Mouse (Mus musculus): Measurements from ENCODE around the gene Engase. TPM values are rescaled to one million over a fixed set of nuclear protein-coding genes. Genes with fewer than 3 reads are reported as not detected.

Gene Engase
- total and polyA plus RNA-seq, 3 experiments, result 4.3 to 25.2 (median 4.4) TPM

DNA sequence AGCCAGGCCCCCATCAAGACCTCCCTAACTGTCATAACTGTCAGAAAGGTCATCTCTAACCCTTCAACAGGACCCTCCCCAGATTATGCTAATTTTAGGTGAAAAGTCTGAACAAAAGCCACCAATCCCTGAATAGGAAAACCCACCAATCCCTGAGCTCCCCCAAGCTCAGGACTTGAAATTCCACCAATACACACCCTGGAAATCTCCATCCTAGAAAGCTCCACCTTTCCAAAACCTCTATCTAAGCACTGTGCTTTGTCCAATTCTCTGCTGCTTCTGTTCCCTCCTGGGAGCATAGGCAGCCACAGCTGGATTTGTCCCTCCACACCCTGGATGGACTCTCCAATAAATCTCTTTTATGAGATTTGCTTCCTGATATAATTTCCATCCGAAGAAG is 3.5 kb upstream of the Engase start:
- ATAC-seq (ENCODE audit: extremely low read depth, insufficient number of reproducible peaks, low FRiP score, poor library complexity, severe bottlenecking), result no peak
- Histone ChIP-seq H3K9me3 (replicated peaks) (no peaks in the 10 kb centered on the region), H3K4me3 (ENCODE audit: low read depth, low read length) (no peak overlapping the region), H3K4me1 (ENCODE audit: insufficient read depth, low read depth, low read length) (peaks cover 26% of the 10 kb centered on the region), H3K27me3 (ENCODE audit: insufficient read depth, low read length) (no peaks in the 10 kb centered on the region; the same call in 1 of the 2 replicates), H3K36me3 (replicated peaks) (no peaks in the 10 kb centered on the region)
- TF ChIP-seq POLR2AphosphoS5 (IDR thresholded peaks at IDR 0.05; ENCODE audit: insufficient replicate concordance, low read depth, low read length), result no peak
- no peak for TF ChIP-seq GATA1 (IDR thresholded peaks at IDR 0.05; ENCODE audit: borderline replicate concordance, low read length)
- TF ChIP-seq GATA2 (IDR thresholded peaks at IDR 0.05; ENCODE audit: borderline replicate concordance, low read depth, low read length), result no peak
- no peak for TF ChIP-seq CTCF (IDR thresholded peaks at IDR 0.05; ENCODE audit: low read depth, low read length)
- TF ChIP-seq TAL1 (conservative IDR thresholded peaks at IDR 0.05; ENCODE audit: low read depth, low read length), result no peak
- no peak for DNase-seq (ENCODE audit: low spot score)

DNA sequence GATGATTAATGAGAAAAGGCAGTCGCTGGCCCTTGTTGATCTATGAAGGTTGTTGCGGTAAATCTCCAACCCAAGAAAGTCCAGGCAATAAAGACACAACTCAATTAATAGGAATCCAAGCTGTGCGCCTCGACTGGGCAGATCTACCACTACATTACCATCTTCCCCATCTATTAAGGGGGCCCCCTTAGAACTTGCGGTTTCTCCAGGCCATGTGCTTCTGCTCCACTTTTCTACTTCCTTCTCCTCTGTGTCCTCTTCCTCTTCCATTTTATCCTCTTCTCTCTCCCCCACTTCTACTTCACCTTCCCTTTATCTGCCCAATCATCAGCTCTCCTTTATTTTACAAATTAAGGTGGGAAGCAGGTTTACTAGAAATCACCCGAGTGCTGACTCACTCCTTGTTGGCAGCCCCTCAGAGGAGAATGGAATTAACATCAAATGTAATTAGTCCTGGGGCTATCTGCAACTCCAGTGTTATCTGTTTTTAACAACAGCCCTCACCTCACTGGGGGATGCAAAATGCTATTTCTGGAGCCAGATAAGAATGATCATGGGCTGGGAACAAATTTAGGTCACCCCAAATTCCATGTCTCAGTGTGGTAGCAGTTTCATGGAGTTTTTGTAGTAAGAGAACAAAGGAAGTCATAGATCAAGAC is 2.7 kb upstream of the Engase start:
- no peaks in the 10 kb centered on the region for H3K9me3 ChIP-seq (replicated peaks)
- H3K4me3 ChIP-seq (ENCODE audit: low read depth, low read length), result no peak overlapping the region
- DNase-seq (ENCODE audit: low spot score) (no peak), ATAC-seq (ENCODE audit: extremely low read depth, insufficient number of reproducible peaks, low FRiP score, poor library complexity, severe bottlenecking) (no peak)
- no peaks in the 10 kb centered on the region; the same call in 1 of the 2 replicates for H3K27me3 ChIP-seq (ENCODE audit: insufficient read depth, low read length)
- H3K36me3 ChIP-seq (replicated peaks), result peaks cover 7% of the 10 kb centered on the region
- TF ChIP-seq GATA2 (IDR thresholded peaks at IDR 0.05; ENCODE audit: borderline replicate concordance, low read depth, low read length), result no peak
- no peak for TF ChIP-seq GATA1 (IDR thresholded peaks at IDR 0.05; ENCODE audit: borderline replicate concordance, low read length)
- no peak for TF ChIP-seq CTCF (IDR thresholded peaks at IDR 0.05; ENCODE audit: low read depth, low read length)
- H3K4me1 ChIP-seq (ENCODE audit: insufficient read depth, low read depth, low read length), result peaks cover 26% of the 10 kb centered on the region

- Histone ChIP-seq H3K4me3 (ENCODE audit: low read depth, low read length) (no peak overlapping the region), H3K36me3 (replicated peaks) (peaks cover 23% of the 10 kb centered on the region), H3K9me3 (replicated peaks) (no peaks in the 10 kb centered on the region), H3K27me3 (ENCODE audit: insufficient read depth, low read length) (no peaks in the 10 kb centered on the region; the same call in 1 of the 2 replicates), H3K4me1 (ENCODE audit: insufficient read depth, low read depth, low read length) (peaks cover 26% of the 10 kb centered on the region)
- TF ChIP-seq TAL1 (conservative IDR thresholded peaks at IDR 0.05; ENCODE audit: low read depth, low read length) (no peak), GATA1 (IDR thresholded peaks at IDR 0.05; ENCODE audit: borderline replicate concordance, low read length) (no peak), CTCF (IDR thresholded peaks at IDR 0.05; ENCODE audit: low read depth, low read length) (no peak), POLR2AphosphoS5 (IDR thresholded peaks at IDR 0.05; ENCODE audit: insufficient replicate concordance, low read depth, low read length) (no peak)
- ATAC-seq (ENCODE audit: extremely low read depth, insufficient number of reproducible peaks, low FRiP score, poor library complexity, severe bottlenecking), result no peak
- DNase-seq (ENCODE audit: low spot score), result no peak
These were observed 1.0 kb upstream of the Engase start for GRCm38 (mm10) chr11:118475496-118476083.

DNA sequence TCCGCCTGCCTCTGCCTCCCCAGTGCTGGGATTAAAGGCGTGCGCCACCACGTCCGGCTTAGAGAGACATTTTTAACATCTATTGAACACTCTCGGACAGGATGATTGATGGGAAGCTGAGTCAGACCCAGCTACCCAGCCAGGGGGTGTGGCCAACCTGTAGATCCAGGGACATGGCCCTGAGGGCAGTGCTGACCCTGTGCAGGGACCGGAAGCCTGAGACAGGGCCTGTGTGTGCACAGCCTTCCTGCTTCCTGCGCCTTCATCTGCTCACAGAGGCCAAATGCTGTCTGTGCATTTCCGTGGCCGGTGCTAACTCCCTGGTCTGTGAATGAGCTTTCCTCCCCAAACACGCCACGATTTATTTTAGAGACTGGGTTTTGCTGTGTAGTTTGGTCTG is 3.1 kb downstream of the Engase start:
- H3K4me3 ChIP-seq (ENCODE audit: low read depth, low read length), result no peak overlapping the region
- no peaks in the 10 kb centered on the region for H3K9me3 ChIP-seq (replicated peaks)
- DNase-seq (ENCODE audit: low spot score) (no peak), ATAC-seq (ENCODE audit: extremely low read depth, insufficient number of reproducible peaks, low FRiP score, poor library complexity, severe bottlenecking) (no peak)
- no peaks in the 10 kb centered on the region; the same call in 1 of the 2 replicates for H3K27me3 ChIP-seq (ENCODE audit: insufficient read depth, low read length)
- no peak for TF ChIP-seq TAL1 (conservative IDR thresholded peaks at IDR 0.05; ENCODE audit: low read depth, low read length)
- TF ChIP-seq GATA1 (IDR thresholded peaks at IDR 0.05; ENCODE audit: borderline replicate concordance, low read length), result no peak
- TF ChIP-seq CTCF (IDR thresholded peaks at IDR 0.05; ENCODE audit: low read depth, low read length), result no peak
- TF ChIP-seq GATA2 (IDR thresholded peaks at IDR 0.05; ENCODE audit: borderline replicate concordance, low read depth, low read length), result no peak
- no peak for TF ChIP-seq POLR2AphosphoS5 (IDR thresholded peaks at IDR 0.05; ENCODE audit: insufficient replicate concordance, low read depth, low read length)
- H3K4me1 ChIP-seq (ENCODE audit: insufficient read depth, low read depth, low read length), result peaks cover 19% of the 10 kb centered on the region
- H3K36me3 ChIP-seq (replicated peaks), result peaks cover 63% of the 10 kb centered on the region

- no peaks in the 10 kb centered on the region for H3K9me3 ChIP-seq (replicated peaks)
- TF ChIP-seq GATA2 (IDR thresholded peaks at IDR 0.05; ENCODE audit: borderline replicate concordance, low read depth, low read length) (no peak), TAL1 (conservative IDR thresholded peaks at IDR 0.05; ENCODE audit: low read depth, low read length) (no peak), POLR2AphosphoS5 (IDR thresholded peaks at IDR 0.05; ENCODE audit: insufficient replicate concordance, low read depth, low read length) (no peak), CTCF (IDR thresholded peaks at IDR 0.05; ENCODE audit: low read depth, low read length) (no peak), GATA1 (IDR thresholded peaks at IDR 0.05; ENCODE audit: borderline replicate concordance, low read length) (no peak)
- H3K4me1 ChIP-seq (ENCODE audit: insufficient read depth, low read depth, low read length), result peaks cover 15% of the 10 kb centered on the region
- no peaks in the 10 kb centered on the region for H3K27me3 ChIP-seq (ENCODE audit: insufficient read depth, low read length)
- no peak for DNase-seq (ENCODE audit: low spot score)
- peaks cover 78% of the 10 kb centered on the region for H3K36me3 ChIP-seq (replicated peaks)
- H3K4me3 ChIP-seq (ENCODE audit: low read depth, low read length), result no peak overlapping the region
- no peak for ATAC-seq (ENCODE audit: extremely low read depth, insufficient number of reproducible peaks, low FRiP score, poor library complexity, severe bottlenecking)
These were observed 4.6 kb downstream of the Engase start for GRCm38 (mm10) chr11:118481231-118481630.

DNA sequence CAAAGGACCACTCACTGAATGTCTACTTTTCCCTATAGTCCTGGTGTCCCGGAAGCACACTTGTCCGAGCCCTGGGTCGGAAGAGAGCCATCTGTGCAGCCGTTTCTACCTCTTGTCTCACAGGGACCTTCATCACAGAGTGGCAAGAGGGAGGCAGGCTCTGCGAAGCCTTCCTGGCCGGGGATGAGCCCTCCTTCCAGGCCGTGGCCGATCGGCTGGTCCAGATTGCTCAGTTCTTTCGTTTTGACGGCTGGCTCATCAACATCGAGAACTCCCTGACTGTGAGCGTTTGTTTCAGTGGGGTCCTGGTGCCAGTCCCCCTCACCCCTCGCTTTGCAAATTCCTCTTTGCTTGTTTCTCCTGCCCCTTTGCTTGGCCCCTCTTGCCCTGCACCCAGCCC is 5.1 kb downstream of the Engase start:
- H3K9me3 ChIP-seq (replicated peaks), result no peaks in the 10 kb centered on the region
- H3K4me1 ChIP-seq (ENCODE audit: insufficient read depth, low read depth, low read length), result peaks cover 13% of the 10 kb centered on the region
- peaks cover 83% of the 10 kb centered on the region for H3K36me3 ChIP-seq (replicated peaks)
- ATAC-seq (ENCODE audit: extremely low read depth, insufficient number of reproducible peaks, low FRiP score, poor library complexity, severe bottlenecking) (no peak), DNase-seq (ENCODE audit: low spot score) (no peak)
- no peaks in the 10 kb centered on the region for H3K27me3 ChIP-seq (ENCODE audit: insufficient read depth, low read length)
- no peak overlapping the region for H3K4me3 ChIP-seq (ENCODE audit: low read depth, low read length)
- no peak for TF ChIP-seq TAL1 (conservative IDR thresholded peaks at IDR 0.05; ENCODE audit: low read depth, low read length)
- no peak for TF ChIP-seq GATA1 (IDR thresholded peaks at IDR 0.05; ENCODE audit: borderline replicate concordance, low read length)
- no peak for TF ChIP-seq POLR2AphosphoS5 (IDR thresholded peaks at IDR 0.05; ENCODE audit: insufficient replicate concordance, low read depth, low read length)
- no peak for TF ChIP-seq GATA2 (IDR thresholded peaks at IDR 0.05; ENCODE audit: borderline replicate concordance, low read depth, low read length)
- no peak for TF ChIP-seq CTCF (IDR thresholded peaks at IDR 0.05; ENCODE audit: low read depth, low read length)

Data from G1E (cell line).